Mouse (Mus musculus): ENCODE data around the gene Zc2hc1b.

GRCm38 (mm10) chr10:13177973-13178624, at the start of gene Zc2hc1b:
- TF ChIP-seq GATA1 (IDR thresholded peaks at IDR 0.05; ENCODE audit: borderline replicate concordance, low read length) (no peak), FLI1 (IDR thresholded peaks at IDR 0.05; ENCODE audit: low read length) (no peak)
